Mouse (Mus musculus) heart, embryonic 14.5 days (tissue): ENCODE measurements at regions not wholly inside any gene's neighbourhood (a gene's known extent, or its start where the extent isn't known, plus 50 kb on each side); places are given as distances from the start of the nearest gene placed in this dataset.

Source experiments
- ATAC-seq: fragments of 200-750 bp; cut with Nextera tagmentation; 2 replicates; pipeline ENCODE4 v1.8.0; 2017; ENCODE audit warnings: low read depth, moderate TSS enrichment; ENCODE audit not compliant: insufficient number of reproducible peaks, insufficient read depth, low FRiP score
- H3K27ac ChIP-seq, 2 experiments: fragments of 200-500 bp in 1 of 2; fragments of 300-500 bp in 1 of 2; sonication (generic) in 1 of 2; replicated peaks in 1 of 2; 2 replicates each; pipeline ENCODE4 v1.5.1; 2012 to 2014; ENCODE audit warnings: low read depth in 2 of 2, low read length in 2 of 2, control low read depth in 1 of 2, mild to moderate bottlenecking in 1 of 2, mixed read lengths in 1 of 2; ENCODE audit not compliant: control insufficient read depth in 1 of 2, insufficient read depth in 1 of 2
- H3K27me3 ChIP-seq: fragments of 300-500 bp; sonication (generic); 2 replicates; pipeline ENCODE4 v1.6.1; 2014; ENCODE audit warnings: mild to moderate bottlenecking, low read length, control low read depth; ENCODE audit not compliant: control insufficient read depth, insufficient read depth
- H3K36me3 ChIP-seq: fragments of 300-500 bp; sonication (generic); 2 replicates; pipeline ENCODE4 v1.6.1; 2014; ENCODE audit warnings: mild to moderate bottlenecking, control low read depth, low read length, mixed read lengths; ENCODE audit not compliant: control insufficient read depth, insufficient read depth
- H3K4me1 ChIP-seq, 2 experiments: fragments of 200-500 bp in 1 of 2; fragments of 300-500 bp in 1 of 2; sonication (generic) in 1 of 2; 2 replicates each; pipeline ENCODE4 v1.6.1; 2012 to 2014; ENCODE audit warnings: low read length in 2 of 2, control low read depth in 1 of 2, mixed read lengths in 1 of 2; ENCODE audit not compliant: control insufficient read depth in 2 of 2, insufficient read depth in 2 of 2
- H3K4me2 ChIP-seq: fragments of 300-500 bp; sonication (generic); 2 replicates; pipeline ENCODE4 v1.6.1; 2014; ENCODE audit warnings: mild to moderate bottlenecking, low read length
- H3K4me3 ChIP-seq, 2 experiments: fragments of 200-500 bp in 1 of 2; fragments of 300-500 bp in 1 of 2; sonication (generic) in 1 of 2; 2 replicates each; pipeline ENCODE4 v1.5.1; 2012 to 2014; ENCODE audit warnings: low read length in 2 of 2, mild to moderate bottlenecking in 2 of 2, control low read depth in 1 of 2, low read depth in 1 of 2, moderate library complexity in 1 of 2; ENCODE audit not compliant: control insufficient read depth in 1 of 2, insufficient read depth in 1 of 2
- H3K9ac ChIP-seq: fragments of 300-500 bp; sonication (generic); 2 replicates; pipeline ENCODE4 v1.6.1; 2014; ENCODE audit warnings: mild to moderate bottlenecking, low read length
- H3K9me3 ChIP-seq: fragments of 300-500 bp; sonication (generic); 2 replicates; pipeline ENCODE4 v1.6.1; 2016; ENCODE audit warnings: low read length, control low read depth; ENCODE audit not compliant: control insufficient read depth
- WGBS: fragments of 180-500 bp; shearing (Covaris S2); extraction: QIAGEN DNeasy Blood & Tissue Kit; methylation state at CpG from one replicate; pipeline ENCODE4 v1.1.7; 2014; 5-methylcytosine and 5-hydroxymethylcytosine counted together

DNA sequence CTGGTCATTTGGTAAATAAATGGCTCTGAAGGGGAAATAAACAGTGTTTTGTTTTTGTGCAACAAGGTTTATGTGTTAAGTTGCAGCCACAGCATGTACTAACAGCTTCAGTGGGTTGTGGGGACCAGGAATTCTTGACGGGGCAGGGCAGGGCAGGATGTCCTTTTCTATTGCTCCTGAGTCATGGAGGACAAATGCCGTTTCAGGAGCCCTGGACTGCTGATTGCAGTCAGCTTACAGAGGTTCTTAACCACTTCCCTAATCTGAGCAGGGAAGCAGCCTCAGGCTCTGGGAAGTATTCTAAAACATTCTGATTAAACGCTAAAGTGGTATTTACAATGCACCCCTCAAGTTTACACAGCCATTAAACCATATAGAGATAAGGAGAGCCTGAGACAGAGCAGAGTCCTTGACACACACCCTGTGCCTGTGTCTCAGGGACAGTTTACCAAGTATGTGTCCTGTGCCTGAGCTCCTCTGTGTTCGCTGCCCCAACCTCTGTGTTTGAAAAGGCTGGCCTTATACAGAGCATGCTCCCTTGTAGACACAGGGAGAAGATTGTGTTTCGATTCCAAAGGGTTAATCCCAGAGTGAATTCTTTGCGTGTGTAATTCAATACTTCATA lies 1326.0 kb upstream of the Zeb2 start:
- Histone ChIP-seq H3K4me1 (peaks cover 10 to 21% of the 10 kb centered on the region in 2 experiments), H3K36me3 (no peaks in the 10 kb centered on the region), H3K27me3 (no peaks in the 10 kb centered on the region), H3K9me3 (no peaks in the 10 kb centered on the region), H3K4me3 (no peak overlapping the region), H3K9ac (no peak overlapping the region), H3K4me2 (peak overlapping the region; percentile 51), H3K27ac (peak overlapping the region; percentile 76 to 85)
- WGBS: 26% methylated on average over 6 of the region's 6 CpGs
- peak; percentile 81 for ATAC-seq

DNA sequence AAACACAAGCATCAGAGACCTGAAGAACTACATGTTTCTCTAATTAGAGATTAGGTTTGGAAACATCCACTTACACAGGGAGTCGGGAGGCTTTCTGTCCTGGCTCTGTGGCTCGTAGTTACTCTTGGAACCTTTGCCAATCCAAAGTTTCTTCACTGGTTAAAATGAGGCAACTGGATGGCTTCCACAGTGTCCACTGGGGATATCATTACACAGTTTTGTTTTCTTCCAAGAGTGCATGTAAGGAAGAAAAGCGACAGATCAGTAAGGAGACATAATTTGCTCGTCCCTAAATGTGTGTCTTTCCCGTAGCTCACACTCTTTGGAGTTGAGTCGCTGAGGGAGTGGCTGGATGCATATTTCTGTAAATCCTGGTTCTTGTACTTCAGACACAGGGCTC lies 1325.4 kb upstream of the Zeb2 start:
- H3K36me3 ChIP-seq: no peaks in the 10 kb centered on the region
- no peak overlapping the region for H3K4me2 ChIP-seq
- no peak for ATAC-seq
- 54% methylated on average over 6 of the region's 6 CpGs for WGBS
- H3K9ac ChIP-seq: no peak overlapping the region
- no peaks in the 10 kb centered on the region for H3K9me3 ChIP-seq
- H3K4me1 ChIP-seq: peaks cover 10 to 21% of the 10 kb centered on the region in 2 experiments
- no peak overlapping the region for H3K4me3 ChIP-seq
- H3K27me3 ChIP-seq: no peaks in the 10 kb centered on the region
- peak overlapping the region; percentile 60 to 76 for H3K27ac ChIP-seq

DNA sequence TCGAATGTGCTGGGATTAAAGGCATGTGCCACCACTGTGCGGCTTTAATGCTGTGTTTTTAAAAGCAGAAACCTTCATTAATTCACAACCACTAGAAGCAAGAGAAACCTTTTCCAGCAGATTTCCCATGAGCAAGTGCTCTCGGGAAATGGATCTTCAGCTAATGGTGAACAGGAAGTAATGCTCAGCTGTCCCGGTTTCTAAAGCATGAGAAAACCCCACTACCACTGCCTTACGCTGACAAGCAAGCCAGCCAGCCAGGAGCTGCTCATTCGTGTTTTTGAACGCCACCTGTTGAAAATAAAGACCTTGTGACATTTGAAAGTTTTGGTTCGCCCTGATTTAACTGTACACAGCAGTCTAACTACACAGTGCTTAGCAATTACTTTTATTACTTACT lies 1324.7 kb upstream of the Zeb2 start:
- no peak overlapping the region for H3K9ac ChIP-seq

DNA sequence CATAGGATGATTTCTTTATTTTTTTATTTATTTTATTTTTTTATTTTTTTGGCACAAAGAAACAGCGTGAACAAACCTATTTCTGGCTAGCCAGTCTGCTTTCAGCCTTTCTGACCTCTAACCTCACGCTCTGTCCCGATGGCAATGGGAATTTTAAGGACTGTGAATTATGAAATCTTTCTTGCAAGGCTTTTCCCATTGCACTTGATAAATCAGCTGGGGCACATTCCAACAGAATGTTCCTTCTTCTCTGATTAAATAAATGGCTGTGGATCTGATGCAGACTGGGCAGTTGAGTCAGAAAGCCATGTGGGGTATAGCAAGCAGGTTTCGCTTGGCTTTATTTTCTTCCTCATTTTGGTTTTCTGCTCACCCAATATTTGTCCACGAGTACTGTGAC lies 1324.2 kb upstream of the Zeb2 start:
- H3K9me3 ChIP-seq: no peaks in the 10 kb centered on the region
- H3K9ac ChIP-seq: no peak overlapping the region
- WGBS: 89% methylated on average over 5 of the region's 5 CpGs
- no peaks in the 10 kb centered on the region for H3K27me3 ChIP-seq
- H3K27ac ChIP-seq: no peak overlapping the region
- no peak for ATAC-seq
- H3K4me1 ChIP-seq: peaks cover 10 to 21% of the 10 kb centered on the region in 2 experiments
- no peak overlapping the region for H3K4me2 ChIP-seq
- no peaks in the 10 kb centered on the region for H3K36me3 ChIP-seq
- no peak overlapping the region for H3K4me3 ChIP-seq

More for the DNA sequence above, 1324.7 kb upstream of the Zeb2 start:
- Histone ChIP-seq H3K4me1 (peaks cover 10 to 21% of the 10 kb centered on the region in 2 experiments), H3K36me3 (no peaks in the 10 kb centered on the region), H3K4me2 (no peak overlapping the region), H3K27ac (no peak overlapping the region), H3K27me3 (no peaks in the 10 kb centered on the region), H3K9me3 (no peaks in the 10 kb centered on the region), H3K4me3 (no peak overlapping the region)
- 78% methylated on average over 8 of the region's 8 CpGs for WGBS
- ATAC-seq: no peak

DNA sequence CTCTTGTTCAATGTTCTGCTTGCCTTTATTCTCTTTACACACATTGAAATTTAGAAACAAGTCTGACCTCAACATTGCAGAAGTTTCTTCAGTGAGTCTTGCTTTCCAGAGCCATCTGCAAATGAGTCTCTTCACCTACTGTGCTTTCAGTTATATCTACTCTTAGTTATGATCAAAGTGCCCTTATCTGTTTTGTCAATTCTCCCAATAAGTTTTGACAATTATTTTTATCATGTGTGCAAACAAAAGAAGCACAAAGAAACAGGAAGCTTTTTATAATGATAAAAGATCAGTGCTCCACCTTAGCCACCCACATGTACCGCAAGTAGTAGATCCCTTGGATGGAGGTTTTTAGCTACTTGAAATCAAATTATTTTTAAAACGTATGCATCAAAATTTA lies 1322.8 kb upstream of the Zeb2 start:
- Histone ChIP-seq H3K4me2 (no peak overlapping the region), H3K27ac (no peak overlapping the region), H3K9ac (no peak overlapping the region), H3K4me1 (peaks cover 10 to 21% of the 10 kb centered on the region in 2 experiments), H3K4me3 (no peak overlapping the region), H3K9me3 (no peaks in the 10 kb centered on the region), H3K27me3 (no peaks in the 10 kb centered on the region), H3K36me3 (no peaks in the 10 kb centered on the region)
- 78% methylated on average over 2 of the region's 2 CpGs for WGBS
- ATAC-seq: no peak

DNA sequence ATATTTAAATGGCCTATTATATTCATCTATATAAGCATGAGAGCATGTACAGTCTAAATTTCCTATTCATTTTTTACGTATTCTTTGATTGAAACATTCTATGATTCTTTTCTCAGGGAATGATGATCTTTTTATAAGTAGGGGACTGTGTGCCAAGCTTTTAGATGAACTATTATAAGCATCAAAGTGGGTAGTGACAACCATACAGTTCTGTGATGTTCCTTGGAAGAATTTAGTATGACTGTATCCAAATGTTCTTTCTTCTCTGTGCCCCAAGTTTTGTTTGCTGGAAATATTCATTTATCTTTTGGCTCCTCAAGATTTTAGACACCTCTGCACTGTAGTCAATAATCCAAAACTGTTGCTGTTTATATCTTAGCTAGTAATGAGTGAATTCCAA lies 1301.1 kb upstream of the Zeb2 start:
- no peaks in the 10 kb centered on the region for H3K9me3 ChIP-seq
- no peak overlapping the region for H3K9ac ChIP-seq
- H3K4me3 ChIP-seq: no peak overlapping the region
- H3K4me2 ChIP-seq: no peak overlapping the region
- H3K4me1 ChIP-seq: no peaks in the 10 kb centered on the region
- WGBS: 83% methylated on average over 1 of the region's 1 CpGs
- H3K27me3 ChIP-seq: no peaks in the 10 kb centered on the region
- no peak overlapping the region for H3K27ac ChIP-seq
- H3K36me3 ChIP-seq: no peaks in the 10 kb centered on the region
- no peak for ATAC-seq

DNA sequence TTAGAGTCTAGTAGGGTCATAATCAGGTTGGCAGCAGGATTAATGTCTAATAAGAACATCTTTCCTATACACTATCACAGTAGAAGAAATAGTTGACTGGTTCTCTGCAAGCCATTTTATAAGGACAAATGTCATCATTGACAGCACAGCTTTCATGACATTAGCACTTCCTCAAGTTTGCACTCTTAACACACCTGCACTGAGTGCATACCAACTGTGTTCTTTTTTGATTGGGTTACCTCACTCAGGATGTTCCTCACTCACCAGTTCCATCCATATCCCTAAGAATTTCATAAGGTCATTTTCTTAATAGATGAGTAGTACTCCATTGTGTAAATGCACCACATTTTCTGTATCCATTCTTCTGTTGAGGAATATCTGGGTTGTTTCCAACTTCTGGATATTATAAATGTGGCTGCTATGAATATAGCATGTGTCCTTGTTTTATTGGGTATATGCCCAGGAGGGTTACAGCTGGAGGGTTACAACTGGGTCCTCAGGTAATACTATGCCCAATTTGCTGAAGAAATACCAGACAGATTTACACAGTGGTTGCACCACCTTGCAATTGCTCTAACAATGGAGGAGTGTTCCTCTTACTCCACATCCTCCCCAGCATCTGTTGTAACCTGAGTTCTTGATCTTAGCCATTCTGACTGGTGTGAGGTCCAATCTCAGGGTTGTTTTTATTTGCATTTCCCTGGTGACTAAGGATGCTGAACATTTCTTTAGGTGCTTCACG lies 1285.3 kb upstream of the Zeb2 start:
- no peak overlapping the region for H3K9ac ChIP-seq
- H3K27ac ChIP-seq: no peak overlapping the region
- no peak for ATAC-seq
- no peaks in the 10 kb centered on the region for H3K9me3 ChIP-seq
- no peaks in the 10 kb centered on the region for H3K4me1 ChIP-seq
- 67% methylated on average over 1 of the region's 1 CpGs for WGBS
- H3K4me2 ChIP-seq: no peak overlapping the region
- no peaks in the 10 kb centered on the region for H3K36me3 ChIP-seq
- no peak overlapping the region for H3K4me3 ChIP-seq
- no peaks in the 10 kb centered on the region for H3K27me3 ChIP-seq
